Mouse (Mus musculus) Patski (cell line): ENCODE results near the gene Mmel1. TPM values are rescaled to one million over a fixed set of nuclear protein-coding genes. Genes with fewer than 3 reads are reported as not detected.

Experiments
- ATAC-seq: fragments of 100-300 bp; one replicate; pipeline ENCODE4 v1.8.0; 2021
- CTCF ChIA-PET: fragments of 350-600 bp; sonication (Branson Sonifier 250); formaldehyde crosslinking; loops from one replicate; lab custom pipeline; 2022; ENCODE audit warnings: inconsistent platforms; lab: Charles Lee
- POLR2A ChIA-PET: fragments of 350-600 bp; sonication (Branson Sonifier 250); formaldehyde crosslinking; loops from one replicate; lab custom pipeline; 2022; ENCODE audit warnings: antibody characterized with exemption, inconsistent platforms; lab: Charles Lee
- DNase-seq: peaks from one replicate; pipeline ENCODE4 v3.0.0-alpha.2; 2011; ENCODE audit warnings: low read depth, low spot score
- H3K27me3 ChIP-seq: fragments of 371-371 bp; one replicate; pipeline ENCODE4 v1.5.1; 2021
- CTCF ChIP-seq: fragments of 100-300 bp; IDR thresholded peaks from one replicate; pipeline ENCODE4 v1.5.1; 2021
- in situ Hi-C: fragments of 300-500 bp; cut with MboI; formaldehyde crosslinking; loops from 3 replicates; pipeline ENCODE4 v1.11.1; 2018; ENCODE audit warnings: low pct_unique_long_range_greater_than_20kb, mixed read lengths
- polyA plus RNA-seq: library from polyadenylated mRNA; unstranded; gene quantifications from one replicate; pipeline ENCODE4 v1.2.3, GENCODE M21; 2021

Mmel1 gene
- polyA plus RNA-seq, 1 experiment from 2014 or later, result not detected

- no peak for DNase-seq
- ChIA-PET POLR2A (no interaction called here), CTCF (no interaction called here)
- in situ Hi-C loops, result no loop called here
- no peak for TF ChIP-seq CTCF
- no peak for ATAC-seq
- H3K27me3 ChIP-seq, result no peaks in the 10 kb centered on the region
Measured at GRCm38 (mm10) chr4:154925413-154925812, 56.0 kb downstream of the Mmel1 start.

- ChIA-PET POLR2A (no interaction called here), CTCF (no interaction called here)
- H3K27me3 ChIP-seq, result no peaks in the 10 kb centered on the region
- in situ Hi-C loops, result no loop called here
- no peak for TF ChIP-seq CTCF
- ATAC-seq (no peak), DNase-seq (no peak)
Measured at GRCm38 (mm10) chr4:154926969-154927898, 57.8 kb downstream of the Mmel1 start.

GRCm38 (mm10) chr4:154927899-154928337, 58.5 kb downstream of the Mmel1 start:
- no peak for ATAC-seq
- DNase-seq, result no peak
- POLR2A ChIA-PET, result no interaction called here
- H3K27me3 ChIP-seq, result no peaks in the 10 kb centered on the region
- CTCF ChIA-PET, result no interaction called here
- in situ Hi-C loops, result no loop called here
- no peak for TF ChIP-seq CTCF

- CTCF ChIA-PET, result interaction anchor here (1.4 kb wide), 1 partner anchor 10 kb away, joined by 3 read pairs; no protein-coding TSS in a partner anchor
- POLR2A ChIA-PET, result no interaction called here
- TF ChIP-seq CTCF, result no peak
- DNase-seq, result no peak
- ATAC-seq, result no peak
- in situ Hi-C loops, result no loop called here
- no peaks in the 10 kb centered on the region for H3K27me3 ChIP-seq
Measured at GRCm38 (mm10) chr4:154928395-154929087, 59.2 kb downstream of the Mmel1 start, which contains the start of gene Tnfrsf14. Gene Tnfrsf14 (minus strand): TSS chr4:154928563.

GRCm38 (mm10) chr4:154929088-154929660, 59.8 kb downstream of the Mmel1 start:
- no peak for TF ChIP-seq CTCF
- ChIA-PET POLR2A (no interaction called here), CTCF (interaction anchor here (1.4 kb wide), 1 partner anchor 9 kb away, joined by 3 read pairs; no protein-coding TSS in a partner anchor)
- no peaks in the 10 kb centered on the region for H3K27me3 ChIP-seq
- DNase-seq (no peak), ATAC-seq (no peak)
- in situ Hi-C loops, result no loop called here

- H3K27me3 ChIP-seq, result peaks cover 9% of the 10 kb centered on the region
- no peak for DNase-seq
- ChIA-PET CTCF (no interaction called here), POLR2A (no interaction called here)
- ATAC-seq, result no peak
- in situ Hi-C loops, result no loop called here
- no peak for TF ChIP-seq CTCF
Measured at GRCm38 (mm10) chr4:154933306-154933907, 64.0 kb downstream of the Mmel1 start.

GRCm38 (mm10) chr4:154934800-154935199, 65.4 kb downstream of the Mmel1 start:
- no peak for DNase-seq
- no peak for TF ChIP-seq CTCF
- POLR2A ChIA-PET, result no interaction called here
- CTCF ChIA-PET, result no interaction called here
- H3K27me3 ChIP-seq, result peaks cover 9% of the 10 kb centered on the region
- in situ Hi-C loops, result no loop called here
- ATAC-seq, result no peak

GRCm38 (mm10) chr4:154935788-154936187, 66.4 kb downstream of the Mmel1 start:
- ATAC-seq, result no peak
- no peak for DNase-seq
- TF ChIP-seq CTCF, result no peak
- CTCF ChIA-PET, result interaction anchor here (1.5 kb wide), 1 partner anchor 14 kb away, joined by 5 read pairs; no protein-coding TSS in a partner anchor
- in situ Hi-C loops, result no loop called here
- H3K27me3 ChIP-seq, result peaks cover 9% of the 10 kb centered on the region
- POLR2A ChIA-PET, result no interaction called here

- ChIA-PET CTCF (interaction anchor here (1.5 kb wide), 1 partner anchor 15 kb away, joined by 5 read pairs; no protein-coding TSS in a partner anchor), POLR2A (interaction anchor here (0.9 kb wide), 1 partner anchor 27 kb away, joined by 3 read pairs; the partner anchor contains the start of gene Pank4)
- DNase-seq (no peak), ATAC-seq (no peak)
- H3K27me3 ChIP-seq, result peaks cover 12% of the 10 kb centered on the region
- in situ Hi-C loops, result no loop called here
- TF ChIP-seq CTCF, result no peak
Measured at GRCm38 (mm10) chr4:154936542-154937255, 67.3 kb downstream of the Mmel1 start.
